Mouse (Mus musculus) activated CD4-positive, CD25-positive, alpha-beta regulatory T cell, adult 9 weeks (primary cell): Measurements from ENCODE around the gene Zfp113. TPM values are rescaled to one million over a fixed set of nuclear protein-coding genes. Genes with fewer than 3 reads are reported as not detected.

Experiments used
- polyA plus RNA-seq: library from polyadenylated mRNA; unstranded; fragments of 100-300 nt; shearing (Covaris generic); gene quantifications from one replicate; pipeline ENCODE4 v1.2.1, GENCODE M21; 2017

Zfp113 gene
- polyA plus RNA-seq = 23.3 TPM

DNA sequence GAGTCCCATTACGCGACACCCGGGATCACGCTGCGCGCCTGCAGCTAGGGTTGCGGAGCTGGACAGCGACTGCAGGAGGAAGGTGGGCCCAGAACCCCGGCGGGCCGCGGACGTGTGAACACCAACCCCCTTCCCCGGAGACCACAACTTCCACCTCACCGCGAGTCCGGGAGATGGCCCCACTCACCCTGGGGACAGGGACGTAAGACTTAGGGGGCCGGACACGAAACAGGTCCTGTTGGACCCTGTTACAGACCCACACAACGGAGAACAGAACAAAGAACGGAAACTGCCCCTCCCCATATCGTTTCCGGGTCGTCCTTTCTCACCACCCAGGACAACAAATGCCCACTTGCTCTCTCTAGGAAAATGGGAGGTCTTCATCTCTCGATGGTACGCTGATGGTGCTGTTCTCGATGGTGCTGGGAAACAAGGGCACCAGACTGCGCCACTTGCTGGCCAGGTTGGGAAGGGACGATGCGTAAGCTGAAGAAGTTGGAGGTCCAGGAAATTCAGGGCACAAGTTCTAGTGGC lies at the start of gene Zfp113:
Gene Zfp113, minus strand, starts transcription at position 302 of the 534 bp plus-strand sequence.

DNA sequence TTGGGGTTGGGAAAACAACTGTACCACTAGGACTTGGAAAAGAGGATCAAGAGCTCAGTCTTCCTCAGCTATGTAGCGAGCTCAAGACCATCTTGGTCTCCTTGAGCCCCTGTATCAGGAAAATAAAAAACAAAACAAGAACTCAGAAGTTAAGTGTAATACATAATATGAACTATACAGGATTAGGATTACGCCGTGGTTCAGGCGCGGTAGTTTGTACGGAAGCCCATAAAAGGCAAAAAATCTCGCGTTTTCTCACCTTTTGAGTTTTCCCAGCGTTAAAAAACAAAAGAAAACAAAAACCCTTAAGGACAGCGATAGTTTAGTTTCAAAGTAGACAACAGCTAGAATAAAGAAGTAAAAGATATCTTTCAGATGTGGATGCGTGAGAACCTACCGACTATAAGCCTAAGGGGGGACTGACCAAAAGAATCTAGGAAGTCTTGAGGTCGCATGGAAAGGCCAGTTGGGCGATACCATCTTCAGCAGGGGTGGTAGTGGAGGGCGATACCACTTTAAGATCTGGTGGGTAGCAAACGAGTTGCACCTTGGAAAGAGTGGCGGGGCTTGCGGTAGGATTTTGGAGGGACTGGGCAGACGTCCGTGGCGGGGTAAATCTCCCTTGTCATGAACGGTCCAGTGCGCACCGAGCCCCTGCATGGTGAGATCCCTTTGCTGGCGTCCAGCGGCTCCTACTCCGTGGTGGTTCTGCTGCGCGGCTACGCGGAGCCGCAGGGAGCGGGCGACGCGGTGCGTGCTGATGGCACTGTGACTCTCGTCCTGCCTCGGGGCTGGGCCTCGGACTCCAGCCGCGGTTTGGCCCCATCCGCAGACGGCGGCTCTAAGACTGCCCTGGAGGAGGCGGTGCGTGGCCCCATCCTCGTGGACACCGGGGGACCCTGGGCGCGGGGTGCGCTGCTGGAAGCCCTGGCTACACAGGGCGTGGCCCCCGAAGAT lies 38.5 kb upstream of the Zfp113 start, which contains the start of gene Mblac1:
Gene Mblac1, plus strand, starts transcription at position 544 of the 957 bp plus-strand sequence.

DNA sequence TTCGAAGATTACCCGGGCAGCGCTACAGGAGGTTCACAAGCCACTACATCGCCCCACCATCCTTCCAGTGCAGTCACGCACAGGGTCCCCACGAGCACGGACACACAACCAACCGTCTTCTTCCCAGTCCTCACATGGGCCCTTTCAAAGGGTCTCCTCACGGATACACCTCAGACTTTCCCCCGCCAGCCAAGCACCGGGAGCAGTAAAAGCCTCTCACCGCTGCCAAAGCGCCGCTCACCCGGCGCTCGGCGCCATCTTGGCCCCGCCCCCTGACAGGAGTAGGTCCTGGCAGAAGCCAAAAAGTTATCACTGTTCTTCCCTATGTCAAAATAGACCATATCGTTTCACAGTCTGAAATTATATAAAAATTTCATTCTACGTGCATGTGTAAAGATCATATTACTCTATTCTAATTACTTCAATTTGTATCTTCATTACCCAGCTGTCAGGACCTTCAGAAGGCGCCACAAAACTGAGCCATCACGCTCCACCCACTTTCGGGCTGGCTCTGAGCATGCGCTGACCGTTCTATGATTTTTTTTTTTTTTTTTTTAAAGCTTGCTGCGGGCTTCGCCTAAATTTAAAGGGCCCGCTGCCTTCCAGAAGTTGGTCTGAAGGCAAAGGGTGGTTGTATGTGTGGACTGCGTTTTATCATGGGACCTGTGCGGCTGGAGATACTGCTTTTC lies 31.6 kb upstream of the Zfp113 start, which contains the start of the genes Taf6 and Cnpy4:
Gene Taf6, minus strand, starts transcription at position 502 of the 689 bp plus-strand sequence.
Gene Cnpy4, plus strand, starts transcription at position 536 of the 689 bp plus-strand sequence.

DNA sequence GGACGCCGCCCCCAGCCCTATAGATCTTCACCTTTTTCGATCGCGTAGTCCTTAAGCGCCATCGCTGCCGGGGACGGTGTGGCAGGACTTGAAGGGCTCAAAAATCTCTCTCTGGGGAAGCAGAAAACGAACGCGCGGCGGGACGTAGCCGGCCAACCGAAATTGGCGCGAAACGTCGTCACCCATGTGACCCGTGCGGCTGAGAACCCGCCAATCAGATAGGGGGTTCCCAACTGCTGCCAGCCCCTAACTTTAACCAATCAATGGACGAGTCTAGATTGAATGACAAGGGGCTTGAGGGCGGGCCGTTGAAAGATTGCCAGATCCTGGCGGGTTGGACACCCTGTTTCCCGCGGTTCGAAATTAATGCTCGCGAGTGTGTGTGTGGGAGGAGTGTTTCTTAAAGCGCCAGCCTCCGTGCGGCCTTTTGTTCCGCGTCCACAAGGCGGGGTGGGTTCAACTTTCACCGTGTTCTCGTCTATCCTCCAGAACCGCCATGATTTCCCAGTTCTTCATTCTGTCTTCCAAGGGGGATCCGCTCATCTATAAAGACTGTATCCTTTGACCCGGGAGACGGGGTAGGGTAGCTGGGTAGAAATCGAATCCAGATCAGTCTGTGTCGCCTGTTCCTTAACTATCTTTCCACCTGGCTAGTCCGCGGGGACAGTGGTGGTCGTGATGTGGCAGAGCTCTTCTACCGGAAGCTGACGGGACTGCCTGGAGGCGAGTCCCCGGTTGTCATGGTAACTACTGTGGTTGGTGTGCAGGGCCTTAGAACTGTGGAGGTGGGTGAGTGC lies 16.3 kb upstream of the Zfp113 start, which contains the start of the genes Ap4m1 and Mcm7:
Gene Ap4m1, plus strand, starts transcription at position 308 of the 797 bp plus-strand sequence.
Gene Mcm7, minus strand, starts transcription at position 728 of the 797 bp plus-strand sequence.

GRCm38 (mm10) chr5:138160842-138161665 lies 5.5 kb upstream of the Zfp113 start, which contains the start of gene Cops6:
Gene Cops6 (plus strand): TSS chr5:138161071.

DNA sequence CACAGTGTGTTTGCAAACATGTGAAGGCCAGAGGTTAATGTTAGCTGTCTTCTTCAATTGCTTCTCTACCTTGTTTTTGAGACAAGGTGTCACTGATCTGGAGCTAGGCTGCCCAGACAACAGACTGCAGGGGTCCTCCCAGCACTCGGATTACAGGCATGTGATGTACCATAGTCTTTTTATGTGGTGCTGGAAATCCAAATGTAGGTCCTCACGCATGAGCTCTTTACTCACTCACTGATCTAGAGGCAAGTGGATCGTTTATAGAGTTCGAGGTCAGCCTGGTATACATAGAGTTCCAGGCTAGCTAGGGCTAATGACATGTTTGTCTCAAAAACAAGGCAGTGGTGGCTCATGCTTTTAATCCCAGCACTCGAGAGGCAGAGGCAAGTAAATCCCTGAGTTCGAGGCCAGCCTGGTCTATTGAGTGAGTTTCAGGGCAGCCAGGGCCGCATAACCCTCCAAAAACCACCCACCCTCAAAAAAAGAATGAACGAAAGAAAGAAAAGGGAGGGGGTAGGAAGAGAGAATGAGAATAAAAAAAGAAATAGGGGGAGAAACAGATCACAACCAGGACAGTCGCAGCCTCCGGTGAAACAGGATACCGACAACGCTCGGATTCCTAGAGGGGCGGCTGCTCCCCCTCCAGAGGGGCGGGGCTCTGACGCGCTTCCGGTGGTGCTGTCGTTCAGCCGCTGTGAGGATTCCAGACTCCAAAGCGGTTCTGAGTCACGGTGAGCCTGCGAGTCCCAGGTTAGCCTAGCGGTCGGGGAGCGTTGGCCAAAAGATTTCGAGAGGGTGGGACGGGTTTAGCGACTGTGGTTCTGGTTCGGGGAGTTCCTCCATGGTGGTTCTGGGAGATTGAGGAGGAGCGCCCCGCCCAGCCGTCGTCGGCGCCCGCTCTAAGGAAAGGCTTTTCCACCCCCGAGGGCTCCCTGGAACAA lies 39.0 kb downstream of the Zfp113 start, which contains the start of gene Zscan21:
Gene Zscan21, plus strand, starts transcription at position 649 of the 944 bp plus-strand sequence.

Other genes with a start within 250 kb of the Zfp113 start
- gene Cyp3a13, start 234.1 kb downstream of the Zfp113 start, polyA plus RNA-seq = not detected
- gene Gjc3, start 192.6 kb downstream of the Zfp113 start, polyA plus RNA-seq = not detected
- not detected for gene Azgp1, start 174.2 kb downstream of the Zfp113 start, polyA plus RNA-seq
- not detected for gene Smok3a, start 134.5 kb downstream of the Zfp113 start, polyA plus RNA-seq
- not detected for gene Smok3b, start 134.3 kb downstream of the Zfp113 start, polyA plus RNA-seq
- gene Smok3c, start 102.5 kb downstream of the Zfp113 start, polyA plus RNA-seq = not detected
- gene Zkscan1, start 70.7 kb downstream of the Zfp113 start, polyA plus RNA-seq = 24.1 TPM
- gene Zscan21, start 38.8 kb downstream of the Zfp113 start, polyA plus RNA-seq = 26.3 TPM
- 230 TPM for gene Cops6, start 5.3 kb upstream of the Zfp113 start, polyA plus RNA-seq
- 11.0 TPM for gene Ap4m1, start 16.3 kb upstream of the Zfp113 start, polyA plus RNA-seq
- 95.0 TPM for gene Mcm7, start 16.7 kb upstream of the Zfp113 start, polyA plus RNA-seq
- 57.0 TPM for gene Taf6, start 31.7 kb upstream of the Zfp113 start, polyA plus RNA-seq
- gene Cnpy4, start 31.7 kb upstream of the Zfp113 start, polyA plus RNA-seq = 20.8 TPM
- gene Mblac1, start 38.6 kb upstream of the Zfp113 start, polyA plus RNA-seq = 0.56 TPM
- gene Nxpe5, start 70.2 kb upstream of the Zfp113 start, polyA plus RNA-seq = 0.09 TPM
- 118 TPM for gene Lamtor4, start 99.7 kb upstream of the Zfp113 start, polyA plus RNA-seq
- gene BC037034, start 108.3 kb upstream of the Zfp113 start, polyA plus RNA-seq = 9.8 TPM
- 1.3 TPM for gene Gal3st4, start 117.1 kb upstream of the Zfp113 start, polyA plus RNA-seq
- not detected for gene Gm43720, start 124.2 kb upstream of the Zfp113 start, polyA plus RNA-seq
- 1.9 TPM for gene Gpc2, start 124.3 kb upstream of the Zfp113 start, polyA plus RNA-seq
- 0.95 TPM for gene Stag3, start 124.5 kb upstream of the Zfp113 start, polyA plus RNA-seq
- 29.4 TPM for gene Pvrig, start 186.2 kb upstream of the Zfp113 start, polyA plus RNA-seq